ENCODE assay signal across 8 mouse cellular contexts in genomic region chr5:144223503-144223862, GRCm38 (mm10). TPM values are rescaled to one million over a fixed set of nuclear protein-coding genes. Genes with fewer than 3 reads are reported as not detected.
DNase-seq lines count a peak whose midpoint lies in the region; ATAC-seq and TF ChIP-seq lines count a peak whose summit lies in the region.

Gene Tecpr1, minus strand, starts transcription at chr5:144223615.

- peaks cover 41% of the 10 kb centered on the region for H3K4me1 ChIP-seq in hindbrain, embryonic 10.5 days (replicated peaks)
- H3K4me1 ChIP-seq in lung, postnatal 0 days (ENCODE audit: insufficient read depth, low read depth, low read length): peaks cover 16% of the 10 kb centered on the region

- ATAC-seq in frontal cortex, adult (ENCODE audit: low TSS enrichment): peak; percentile 96
- ATAC-seq in lung, postnatal 0 days: peak; percentile 97

- H3K36me3 ChIP-seq in hindbrain, embryonic 10.5 days: 0 out of 2 replicates have a peak, but pooled peaks cover under 1% of the 10 kb centered on the region
- no peaks in the 10 kb centered on the region for H3K36me3 ChIP-seq in lung, postnatal 0 days (ENCODE audit: insufficient read depth, low read length)

- peak within 1 kb of the TSS; percentile 75 for H3K4me2 ChIP-seq in lung, postnatal 0 days (replicated peaks; ENCODE audit: low read depth, low read length)

- under 1% methylated on average over 37 of the region's 37 CpGs for WGBS in hindbrain, embryonic 10.5 days
- WGBS in lung, postnatal 0 days: 2% methylated on average over 35 of the region's 37 CpGs

- H3K27me3 ChIP-seq in hindbrain, embryonic 10.5 days (ENCODE audit: insufficient read depth, poor library complexity, severe bottlenecking): 0 out of 2 replicates have a peak, but pooled peaks cover 4% of the 10 kb centered on the region
- H3K27me3 ChIP-seq in lung, postnatal 0 days (replicated peaks; ENCODE audit: insufficient read depth, low read length): no peaks in the 10 kb centered on the region

- TF ChIP-seq CTCF in lung, postnatal 0 days (IDR thresholded peaks at IDR 0.05): peak; percentile 39; the same call in 1 of the 2 replicates

- H3K9me3 ChIP-seq in hindbrain, embryonic 10.5 days: no peaks in the 10 kb centered on the region
- H3K9me3 ChIP-seq in lung, postnatal 0 days (ENCODE audit: low read length): no peaks in the 10 kb centered on the region

- TF ChIP-seq EP300 in lung, postnatal 0 days (IDR thresholded peaks at IDR 0.05): 0 out of 2 replicates have a peak, but pooled peaks have one; percentile 11

- peak within 1 kb of the TSS; percentile 75 for H3K4me3 ChIP-seq in hindbrain, embryonic 10.5 days
- H3K4me3 ChIP-seq in lung, postnatal 0 days (ENCODE audit: low read depth, low read length): peak within 1 kb of the TSS; percentile 70

- peak within 1 kb of the TSS; percentile 58 for H3K9ac ChIP-seq in lung, postnatal 0 days (replicated peaks; ENCODE audit: low read depth)

- H3K27ac ChIP-seq in hindbrain, embryonic 10.5 days: peak within 1 kb of the TSS; percentile 87
- H3K27ac ChIP-seq in lung, postnatal 0 days (ENCODE audit: low read length): peak within 1 kb of the TSS; percentile 91

- peak; percentile 97 for DNase-seq in MN1 (ENCODE audit: low spot score)
- peak; percentile 95 for DNase-seq in cerebellum, adult 9-10 months
- DNase-seq in hindbrain, embryonic 10.5 days (ENCODE audit: low spot score): peak; percentile 95
- DNase-seq in layer of hippocampus, adult 9-11 months: peak; percentile 95
- peak; percentile 99 for DNase-seq in lung, postnatal 0 days (ENCODE audit: low spot score)
- DNase-seq in ovary, postnatal 14 days (ENCODE audit: low spot score): peak; percentile 91
- peak; percentile 96 for DNase-seq in thymus, postnatal 14 days

RNA-seq across cellular contexts. Expression of gene Tecpr1, which starts in this region (rescaled TPM):
- 23.4 and 24.7 TPM in 2 replicates for polyA plus RNA-seq in hindbrain, embryonic 10.5 days (2016; fragmentation: Nextera tagmentation; extraction: Ambion mirVana)
- 34.1 and 35.0 TPM in 2 replicates for polyA plus RNA-seq in lung, postnatal 0 days (2015; fragmentation: Nextera tagmentation; extraction: Ambion mirVana)

Comparison
In these comparisons a context has a peak if more than half of its experiments do, and no peak if none do; other contexts are left out.
1. Peak in every context shown above with its lines: DNase-seq, ATAC-seq, H3K4me3 ChIP-seq and H3K27ac ChIP-seq.